Mouse (Mus musculus): ENCODE measurements around the gene Trcg1. TPM values are rescaled to one million over a fixed set of nuclear protein-coding genes. Genes with fewer than 3 reads are reported as not detected.

The Trcg1 gene
- polyA plus RNA-seq, 1 experiment from 2014 or later = not detected

DNA sequence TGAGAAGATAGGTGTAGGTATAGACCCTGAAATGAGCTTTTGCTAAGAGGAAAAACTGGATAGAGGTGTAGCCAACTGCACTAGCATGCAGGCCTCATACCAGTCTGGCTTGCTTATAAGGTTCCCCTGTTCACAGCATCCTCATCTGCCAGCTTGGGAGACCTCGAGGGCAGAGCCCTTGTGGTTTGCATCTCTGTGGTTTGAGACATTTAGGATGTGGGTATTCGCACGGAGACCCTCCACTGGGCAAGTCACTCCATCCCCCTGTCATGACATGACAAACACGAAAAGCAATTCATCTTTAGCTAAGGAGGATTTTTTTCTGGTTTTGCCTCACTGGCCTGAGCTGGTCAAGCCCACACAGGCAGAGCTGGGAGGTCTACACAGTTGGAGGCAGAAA lies 8.2 kb upstream of the Trcg1 start:
- Histone ChIP-seq H3K27ac (replicated peaks; ENCODE audit: low read depth, low read length) (no peak overlapping the region), H3K4me2 (ENCODE audit: low read depth, severe bottlenecking) (no peak overlapping the region), H3K9ac (ENCODE audit: low read length) (no peak overlapping the region), H3K36me3 (ENCODE audit: control insufficient read depth, insufficient read depth, low read length) (no peaks in the 10 kb centered on the region), H3K27me3 (ENCODE audit: control insufficient read depth, insufficient read depth, low read length) (no peaks in the 10 kb centered on the region), H3K4me3 (ENCODE audit: low read depth, low read length) (no peak overlapping the region), H3K9me3 (ENCODE audit: control insufficient read depth, low read length) (no peaks in the 10 kb centered on the region), H3K4me1 (ENCODE audit: control insufficient read depth, insufficient read depth, low read length) (peaks cover 7% of the 10 kb centered on the region)
- DNase-seq (ENCODE audit: low spot score) = no peak
- 77% methylated on average over 4 of the region's 4 CpGs for WGBS
- no peak for ATAC-seq (ENCODE audit: insufficient number of reproducible peaks, low FRiP score, low TSS enrichment, low read depth)

DNA sequence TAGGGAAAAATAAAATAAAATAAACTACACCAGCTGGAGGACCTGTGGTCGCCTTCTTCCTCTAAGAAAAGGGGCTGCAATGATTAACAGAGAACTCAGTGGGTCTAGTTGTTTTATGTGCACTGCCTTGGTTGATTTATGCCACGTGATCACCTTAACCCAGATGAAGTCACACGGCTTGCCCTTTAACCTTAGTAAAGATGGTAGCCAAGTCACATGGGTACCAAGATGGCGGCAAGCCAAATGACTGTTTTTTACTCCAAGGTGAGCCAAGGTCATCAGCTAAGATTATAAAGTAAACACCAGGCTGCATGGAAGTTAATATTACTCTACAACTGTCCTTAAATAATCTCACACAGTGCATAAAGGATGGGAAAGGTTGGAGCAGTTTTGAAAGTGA lies 6.6 kb upstream of the Trcg1 start:
- Histone ChIP-seq H3K36me3 (ENCODE audit: control insufficient read depth, insufficient read depth, low read length) (no peaks in the 10 kb centered on the region), H3K27me3 (ENCODE audit: control insufficient read depth, insufficient read depth, low read length) (no peaks in the 10 kb centered on the region), H3K4me2 (ENCODE audit: low read depth, severe bottlenecking) (no peak overlapping the region), H3K9me3 (ENCODE audit: control insufficient read depth, low read length) (no peaks in the 10 kb centered on the region), H3K4me3 (ENCODE audit: low read depth, low read length) (no peak overlapping the region), H3K4me1 (ENCODE audit: control insufficient read depth, insufficient read depth, low read length) (peaks cover 7% of the 10 kb centered on the region), H3K9ac (ENCODE audit: low read length) (no peak overlapping the region), H3K27ac (replicated peaks; ENCODE audit: low read depth, low read length) (no peak overlapping the region)
- ATAC-seq (ENCODE audit: insufficient number of reproducible peaks, low FRiP score, low TSS enrichment, low read depth) = no peak
- 49% methylated on average over 4 of the region's 4 CpGs for WGBS
- no peak for DNase-seq (ENCODE audit: low spot score)

DNA sequence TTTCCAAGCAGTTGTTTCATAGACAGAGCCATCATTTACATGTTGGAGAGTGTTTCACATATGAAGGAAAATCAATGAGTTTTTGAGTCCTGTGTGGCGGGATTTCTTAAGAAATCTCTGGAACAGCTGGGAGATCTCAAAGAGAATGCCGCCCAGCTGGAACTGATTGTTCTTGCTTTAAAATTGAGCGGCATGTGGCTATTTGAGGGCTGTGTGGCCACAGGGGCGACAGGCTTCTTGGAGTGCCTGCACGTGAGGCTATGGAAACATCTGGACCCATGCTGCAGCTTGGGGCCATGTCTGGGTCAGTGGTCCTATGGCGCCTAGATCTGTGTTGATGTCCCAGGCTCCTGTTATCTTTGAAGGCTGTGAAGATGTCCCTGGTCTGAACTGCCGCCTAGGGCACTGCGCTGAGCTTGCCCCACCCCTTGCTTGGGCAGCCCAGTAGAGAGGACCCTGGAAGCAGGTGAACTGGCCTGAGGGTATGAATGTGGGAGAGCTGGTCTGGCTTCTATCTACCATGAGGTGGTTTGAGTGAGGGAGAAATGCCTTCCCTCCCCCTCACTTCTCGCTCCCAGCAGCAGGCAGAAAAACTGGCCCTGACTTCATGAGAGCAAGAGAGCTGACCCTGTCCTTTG lies 6.1 kb upstream of the Trcg1 start:
- Histone ChIP-seq H3K36me3 (ENCODE audit: control insufficient read depth, insufficient read depth, low read length) (no peaks in the 10 kb centered on the region), H3K4me3 (ENCODE audit: low read depth, low read length) (no peak overlapping the region), H3K27ac (replicated peaks; ENCODE audit: low read depth, low read length) (no peak overlapping the region), H3K9ac (ENCODE audit: low read length) (no peak overlapping the region), H3K4me2 (ENCODE audit: low read depth, severe bottlenecking) (no peak overlapping the region), H3K9me3 (ENCODE audit: control insufficient read depth, low read length) (no peaks in the 10 kb centered on the region), H3K27me3 (ENCODE audit: control insufficient read depth, insufficient read depth, low read length) (no peaks in the 10 kb centered on the region), H3K4me1 (ENCODE audit: control insufficient read depth, insufficient read depth, low read length) (peaks cover 7% of the 10 kb centered on the region)
- ATAC-seq (ENCODE audit: insufficient number of reproducible peaks, low FRiP score, low TSS enrichment, low read depth) = peak; percentile 62; the same call in 1 of the 2 replicates
- peak; percentile 71 for DNase-seq (ENCODE audit: low spot score)
- 36% methylated on average over 9 of the region's 9 CpGs for WGBS

- DNase-seq (ENCODE audit: low spot score) (no peak), ATAC-seq (ENCODE audit: insufficient number of reproducible peaks, low FRiP score, low TSS enrichment, low read depth) (no peak)
- no peak overlapping the region for H3K4me2 ChIP-seq (ENCODE audit: low read depth, severe bottlenecking)
- no peak overlapping the region for H3K4me3 ChIP-seq (ENCODE audit: low read depth, low read length)
- WGBS = 74% methylated on average over 8 of the region's 8 CpGs
- H3K9ac ChIP-seq (ENCODE audit: low read length) = no peak overlapping the region
- no peaks in the 10 kb centered on the region for H3K36me3 ChIP-seq (ENCODE audit: control insufficient read depth, insufficient read depth, low read length)
- H3K4me1 ChIP-seq (ENCODE audit: control insufficient read depth, insufficient read depth, low read length) = peaks cover 7% of the 10 kb centered on the region
- no peaks in the 10 kb centered on the region for H3K9me3 ChIP-seq (ENCODE audit: control insufficient read depth, low read length)
- no peak overlapping the region for H3K27ac ChIP-seq (replicated peaks; ENCODE audit: low read depth, low read length)
- H3K27me3 ChIP-seq (ENCODE audit: control insufficient read depth, insufficient read depth, low read length) = no peaks in the 10 kb centered on the region
Measured at GRCm38 (mm10) chr9:57231536-57232255, 4.7 kb upstream of the Trcg1 start.

- Histone ChIP-seq H3K27ac (replicated peaks; ENCODE audit: low read depth, low read length) (no peak overlapping the region), H3K4me3 (ENCODE audit: low read depth, low read length) (no peak overlapping the region), H3K4me1 (ENCODE audit: control insufficient read depth, insufficient read depth, low read length) (peaks cover 7% of the 10 kb centered on the region), H3K9me3 (ENCODE audit: control insufficient read depth, low read length) (no peaks in the 10 kb centered on the region), H3K27me3 (ENCODE audit: control insufficient read depth, insufficient read depth, low read length) (no peaks in the 10 kb centered on the region), H3K9ac (ENCODE audit: low read length) (no peak overlapping the region), H3K4me2 (ENCODE audit: low read depth, severe bottlenecking) (no peak overlapping the region), H3K36me3 (ENCODE audit: control insufficient read depth, insufficient read depth, low read length) (no peaks in the 10 kb centered on the region)
- ATAC-seq (ENCODE audit: insufficient number of reproducible peaks, low FRiP score, low TSS enrichment, low read depth) (no peak), DNase-seq (ENCODE audit: low spot score) (no peak)
- WGBS = 93% methylated on average over 5 of the region's 5 CpGs
Measured at GRCm38 (mm10) chr9:57232341-57232940, 3.9 kb upstream of the Trcg1 start.

- no peaks in the 10 kb centered on the region for H3K9me3 ChIP-seq (ENCODE audit: control insufficient read depth, low read length)
- no peak overlapping the region for H3K9ac ChIP-seq (ENCODE audit: low read length)
- 86% methylated on average over 6 of the region's 6 CpGs for WGBS
- no peak overlapping the region for H3K4me2 ChIP-seq (ENCODE audit: low read depth, severe bottlenecking)
- no peaks in the 10 kb centered on the region for H3K27me3 ChIP-seq (ENCODE audit: control insufficient read depth, insufficient read depth, low read length)
- DNase-seq (ENCODE audit: low spot score) (no peak), ATAC-seq (ENCODE audit: insufficient number of reproducible peaks, low FRiP score, low TSS enrichment, low read depth) (no peak)
- H3K27ac ChIP-seq (replicated peaks; ENCODE audit: low read depth, low read length) = no peak overlapping the region
- H3K4me3 ChIP-seq (ENCODE audit: low read depth, low read length) = no peak overlapping the region
- H3K36me3 ChIP-seq (ENCODE audit: control insufficient read depth, insufficient read depth, low read length) = no peaks in the 10 kb centered on the region
- H3K4me1 ChIP-seq (ENCODE audit: control insufficient read depth, insufficient read depth, low read length) = peaks cover 7% of the 10 kb centered on the region
Measured at GRCm38 (mm10) chr9:57233142-57233541, 3.2 kb upstream of the Trcg1 start.

DNA sequence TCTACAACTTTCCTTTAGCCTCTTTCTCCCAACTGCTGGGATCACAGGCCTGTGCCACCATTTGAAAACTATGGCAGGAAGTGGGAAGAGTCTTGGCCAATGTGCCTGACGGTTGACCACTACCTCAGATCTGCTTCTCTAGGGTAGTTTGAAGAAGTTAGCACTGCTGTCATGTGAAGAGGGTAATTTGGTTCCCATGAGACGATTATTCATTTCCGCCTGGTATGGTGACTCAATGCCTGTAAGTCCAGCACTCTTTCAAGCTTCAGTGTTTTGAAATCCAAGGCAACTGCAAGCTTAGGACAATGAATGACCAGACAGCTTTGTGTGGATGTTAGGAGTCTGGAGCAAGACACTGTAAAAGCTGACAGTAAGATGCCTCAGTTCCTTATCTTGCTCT lies 2.6 kb upstream of the Trcg1 start:
- DNase-seq (ENCODE audit: low spot score) (no peak), ATAC-seq (ENCODE audit: insufficient number of reproducible peaks, low FRiP score, low TSS enrichment, low read depth) (no peak)
- no peaks in the 10 kb centered on the region for H3K9me3 ChIP-seq (ENCODE audit: control insufficient read depth, low read length)
- no peaks in the 10 kb centered on the region for H3K36me3 ChIP-seq (ENCODE audit: control insufficient read depth, insufficient read depth, low read length)
- H3K4me3 ChIP-seq (ENCODE audit: low read depth, low read length) = no peak overlapping the region
- H3K9ac ChIP-seq (ENCODE audit: low read length) = no peak overlapping the region
- H3K4me1 ChIP-seq (ENCODE audit: control insufficient read depth, insufficient read depth, low read length) = peaks cover 7% of the 10 kb centered on the region
- H3K27ac ChIP-seq (replicated peaks; ENCODE audit: low read depth, low read length) = no peak overlapping the region
- 92% methylated on average over 3 of the region's 3 CpGs for WGBS
- no peaks in the 10 kb centered on the region for H3K27me3 ChIP-seq (ENCODE audit: control insufficient read depth, insufficient read depth, low read length)
- no peak overlapping the region for H3K4me2 ChIP-seq (ENCODE audit: low read depth, severe bottlenecking)

GRCm38 (mm10) chr9:57237705-57238104 lies 1.3 kb downstream of the Trcg1 start:
- Histone ChIP-seq H3K27me3 (ENCODE audit: control insufficient read depth, insufficient read depth, low read length) (no peaks in the 10 kb centered on the region), H3K9me3 (ENCODE audit: control insufficient read depth, low read length) (no peaks in the 10 kb centered on the region), H3K36me3 (ENCODE audit: control insufficient read depth, insufficient read depth, low read length) (no peaks in the 10 kb centered on the region), H3K4me3 (ENCODE audit: low read depth, low read length) (no peak overlapping the region), H3K4me1 (ENCODE audit: control insufficient read depth, insufficient read depth, low read length) (0 out of 2 replicates have a peak, but pooled peaks cover 2% of the 10 kb centered on the region), H3K27ac (replicated peaks; ENCODE audit: low read depth, low read length) (no peak overlapping the region), H3K4me2 (ENCODE audit: low read depth, severe bottlenecking) (no peak overlapping the region), H3K9ac (ENCODE audit: low read length) (no peak overlapping the region)
- WGBS = 77% methylated on average over 5 of the region's 5 CpGs
- ATAC-seq (ENCODE audit: insufficient number of reproducible peaks, low FRiP score, low TSS enrichment, low read depth) (no peak), DNase-seq (ENCODE audit: low spot score) (no peak)

All from limb, embryonic 11.5 days (tissue).